Mouse (Mus musculus) retina, adult 2 months (tissue): ENCODE measurements at regions not wholly inside any gene's neighbourhood (a gene's known extent, or its start where the extent isn't known, plus 50 kb on each side); places are given as distances from the start of the nearest gene placed in this dataset.

Source experiments
- DNase-seq: peaks from one replicate; pipeline ENCODE4 v3.0.0-alpha.2; 2012; ENCODE audit warnings: low read depth, low spot score

GRCm38 (mm10) chr6:67114753-67115152 lies 77.5 kb upstream of the Gadd45a start:
- DNase-seq: no peak

- DNase-seq: no peak
Measured at GRCm38 (mm10) chr6:67113686-67114278, 76.5 kb upstream of the Gadd45a start.

GRCm38 (mm10) chr6:67113261-67113660 lies 76.0 kb upstream of the Gadd45a start:
- DNase-seq: no peak

GRCm38 (mm10) chr6:67112311-67112710 lies 75.1 kb upstream of the Gadd45a start:
- no peak for DNase-seq

GRCm38 (mm10) chr6:67111581-67111980 lies 74.3 kb upstream of the Gadd45a start:
- no peak for DNase-seq

- no peak for DNase-seq
Measured at GRCm38 (mm10) chr6:67110391-67110790, 73.1 kb upstream of the Gadd45a start.

GRCm38 (mm10) chr6:67109774-67110173 lies 72.5 kb upstream of the Gadd45a start:
- DNase-seq: no peak

- no peak for DNase-seq
Measured at GRCm38 (mm10) chr6:67107517-67107916, 70.3 kb upstream of the Gadd45a start.

GRCm38 (mm10) chr6:67106493-67106892 lies 69.2 kb upstream of the Gadd45a start:
- no peak for DNase-seq

- no peak for DNase-seq
Measured at GRCm38 (mm10) chr6:67105386-67105785, 68.1 kb upstream of the Gadd45a start.

GRCm38 (mm10) chr6:67104205-67104604 lies 66.9 kb upstream of the Gadd45a start:
- DNase-seq: no peak

- no peak for DNase-seq
Measured at GRCm38 (mm10) chr6:67102541-67103134, 65.4 kb upstream of the Gadd45a start.

GRCm38 (mm10) chr6:67102014-67102413 lies 64.8 kb upstream of the Gadd45a start:
- DNase-seq: no peak

GRCm38 (mm10) chr6:67094426-67094825 lies 57.2 kb upstream of the Gadd45a start:
- DNase-seq: no peak

GRCm38 (mm10) chr6:67093128-67093527 lies 55.9 kb upstream of the Gadd45a start:
- DNase-seq: no peak

- no peak for DNase-seq
Measured at GRCm38 (mm10) chr6:67090150-67090549, 52.9 kb upstream of the Gadd45a start.

- DNase-seq: no peak
Measured at GRCm38 (mm10) chr6:67089530-67090140, 52.4 kb upstream of the Gadd45a start.

- DNase-seq: no peak
Measured at GRCm38 (mm10) chr6:67088741-67089455, 51.6 kb upstream of the Gadd45a start.

- DNase-seq: no peak
Measured at GRCm38 (mm10) chr6:67087837-67088440, 50.7 kb upstream of the Gadd45a start.

GRCm38 (mm10) chr6:67087393-67087792 lies 50.1 kb upstream of the Gadd45a start:
- no peak for DNase-seq
